Mouse (Mus musculus) heart, adult 11 months (tissue): ENCODE measurements around the gene Pik3r5.

Source experiments
- DNase-seq: peaks from one replicate; pipeline ENCODE4 v3.0.0; 2022

Pik3r5 gene

GRCm38 (mm10) chr11:68401428-68401827, 30.5 kb upstream of the Pik3r5 start:
- DNase-seq, result no peak

- no peak for DNase-seq
Observed at GRCm38 (mm10) chr11:68404185-68404584, 27.7 kb upstream of the Pik3r5 start.

- no peak for DNase-seq
Observed at GRCm38 (mm10) chr11:68405576-68405975, 26.3 kb upstream of the Pik3r5 start.

- DNase-seq, result no peak
Observed at GRCm38 (mm10) chr11:68407266-68407926, 24.5 kb upstream of the Pik3r5 start.

GRCm38 (mm10) chr11:68408127-68408526, 23.8 kb upstream of the Pik3r5 start:
- peak; percentile 95 for DNase-seq

GRCm38 (mm10) chr11:68417001-68417400, 14.9 kb upstream of the Pik3r5 start:
- DNase-seq, result no peak

GRCm38 (mm10) chr11:68417831-68418230, 14.1 kb upstream of the Pik3r5 start:
- peak; percentile 94 for DNase-seq

- DNase-seq, result no peak
Observed at GRCm38 (mm10) chr11:68425492-68426315, 6.2 kb upstream of the Pik3r5 start.

- no peak for DNase-seq
Observed at GRCm38 (mm10) chr11:68427083-68427570, 4.8 kb upstream of the Pik3r5 start.

- DNase-seq, result no peak
Observed at GRCm38 (mm10) chr11:68430662-68431061, 1.3 kb upstream of the Pik3r5 start.

- no peak for DNase-seq
Observed at GRCm38 (mm10) chr11:68432361-68433021, 570 bp downstream of the Pik3r5 start.

GRCm38 (mm10) chr11:68433534-68433933, 1.6 kb downstream of the Pik3r5 start:
- DNase-seq, result peak; percentile 64

- DNase-seq, result peak; percentile 77
Observed at GRCm38 (mm10) chr11:68434697-68435096, 2.8 kb downstream of the Pik3r5 start.

- DNase-seq, result peak; percentile 34
Observed at GRCm38 (mm10) chr11:68435601-68436000, 3.7 kb downstream of the Pik3r5 start.

- DNase-seq, result peak; percentile 52
Observed at GRCm38 (mm10) chr11:68436376-68436775, 4.5 kb downstream of the Pik3r5 start.

GRCm38 (mm10) chr11:68440100-68440499, 8.2 kb downstream of the Pik3r5 start:
- DNase-seq, result peak; percentile 78

GRCm38 (mm10) chr11:68440965-68441364, 9.0 kb downstream of the Pik3r5 start:
- DNase-seq, result no peak

- no peak for DNase-seq
Observed at GRCm38 (mm10) chr11:68442346-68442745, 10.4 kb downstream of the Pik3r5 start.

GRCm38 (mm10) chr11:68442983-68443638, 11.2 kb downstream of the Pik3r5 start:
- DNase-seq, result peak; percentile 81

GRCm38 (mm10) chr11:68445901-68446300, 14.0 kb downstream of the Pik3r5 start:
- no peak for DNase-seq

- no peak for DNase-seq
Observed at GRCm38 (mm10) chr11:68446547-68446946, 14.6 kb downstream of the Pik3r5 start.

GRCm38 (mm10) chr11:68447242-68447641, 15.3 kb downstream of the Pik3r5 start:
- no peak for DNase-seq

- no peak for DNase-seq
Observed at GRCm38 (mm10) chr11:68448356-68448755, 16.4 kb downstream of the Pik3r5 start.
